Mouse (Mus musculus) midbrain, embryonic 12.5 days (tissue): ENCODE results near the gene Emx2. TPM values are rescaled to one million over a fixed set of nuclear protein-coding genes. Genes with fewer than 3 reads are reported as not detected.

ENCODE experiments used
- ATAC-seq: fragments of 200-750 bp; cut with Nextera tagmentation; 2 replicates; pipeline ENCODE4 v1.8.0; 2017; ENCODE audit warnings: low read depth, moderate TSS enrichment, moderate library complexity; ENCODE audit not compliant: low FRiP score
- H3K27ac ChIP-seq: fragments of 300-500 bp; sonication (generic); replicated peaks from 2 replicates; pipeline ENCODE4 v1.5.1; 2016; ENCODE audit warnings: mild to moderate bottlenecking
- H3K27me3 ChIP-seq: fragments of 300-500 bp; sonication (generic); 2 replicates; pipeline ENCODE4 v1.6.1; 2016; ENCODE audit warnings: mild to moderate bottlenecking
- H3K36me3 ChIP-seq: fragments of 300-500 bp; sonication (generic); 2 replicates; pipeline ENCODE4 v1.6.1; 2016
- H3K4me1 ChIP-seq: fragments of 300-500 bp; sonication (generic); 2 replicates; pipeline ENCODE4 v1.6.1; 2016
- H3K4me2 ChIP-seq: fragments of 300-500 bp; sonication (generic); replicated peaks from 2 replicates; pipeline ENCODE4 v1.6.1; 2016; ENCODE audit warnings: mild to moderate bottlenecking, moderate library complexity
- H3K4me3 ChIP-seq: fragments of 300-500 bp; sonication (generic); 2 replicates; pipeline ENCODE4 v1.5.1; 2016; ENCODE audit warnings: mild to moderate bottlenecking
- H3K9ac ChIP-seq: fragments of 300-500 bp; sonication (generic); replicated peaks from 2 replicates; pipeline ENCODE4 v1.6.1; 2016; ENCODE audit warnings: mild to moderate bottlenecking, moderate library complexity
- H3K9me3 ChIP-seq: fragments of 300-500 bp; sonication (generic); 2 replicates; pipeline ENCODE4 v1.6.1; 2016; ENCODE audit warnings: mild to moderate bottlenecking
- WGBS: fragments of 180-500 bp; shearing (Covaris S2); methylation state at CpG from one replicate; pipeline ENCODE4 v1.1.7; 2016; 5-methylcytosine and 5-hydroxymethylcytosine counted together
- polyA plus RNA-seq: library from polyadenylated mRNA; unstranded; fragments of >200 nt; fragmentation: Nextera tagmentation; extraction: Ambion mirVana; gene quantifications from 2 replicates; pipeline ENCODE4 v1.2.1, GENCODE M21; 2016

The Emx2 gene
- polyA plus RNA-seq, 1 experiment from 2014 or later = 17.9 TPM

DNA sequence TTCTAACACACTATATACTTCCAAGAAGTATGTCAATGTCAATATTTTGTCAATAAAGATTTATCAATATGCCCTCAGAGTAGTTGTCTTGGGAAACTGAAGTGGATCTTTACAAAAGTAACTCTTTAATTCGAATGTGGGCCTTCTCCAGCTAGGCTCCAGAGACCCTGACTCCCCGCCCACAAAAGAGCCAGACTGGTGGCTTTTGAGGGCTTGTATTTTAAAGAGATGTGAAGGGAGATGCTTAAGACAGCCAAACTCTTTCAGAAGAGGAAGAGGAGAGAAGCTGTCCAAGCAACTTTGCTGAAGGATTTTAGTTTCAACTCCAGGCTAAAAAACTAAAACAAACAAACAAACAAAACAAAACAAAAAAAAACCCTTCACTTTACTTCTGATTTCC, 7.1 kb downstream of the Emx2 start:
- peaks cover 89% of the 10 kb centered on the region for H3K27me3 ChIP-seq
- no peaks in the 10 kb centered on the region for H3K36me3 ChIP-seq
- peak overlapping the region; percentile 24; the same call in 1 of the 2 replicates for H3K4me2 ChIP-seq
- no peaks in the 10 kb centered on the region for H3K9me3 ChIP-seq
- H3K27ac ChIP-seq = peak overlapping the region; percentile 60
- H3K4me3 ChIP-seq = no peak overlapping the region
- peaks cover 62% of the 10 kb centered on the region for H3K4me1 ChIP-seq
- 4% methylated on average over 2 of the region's 2 CpGs for WGBS
- no peak overlapping the region for H3K9ac ChIP-seq
- ATAC-seq = no peak

DNA sequence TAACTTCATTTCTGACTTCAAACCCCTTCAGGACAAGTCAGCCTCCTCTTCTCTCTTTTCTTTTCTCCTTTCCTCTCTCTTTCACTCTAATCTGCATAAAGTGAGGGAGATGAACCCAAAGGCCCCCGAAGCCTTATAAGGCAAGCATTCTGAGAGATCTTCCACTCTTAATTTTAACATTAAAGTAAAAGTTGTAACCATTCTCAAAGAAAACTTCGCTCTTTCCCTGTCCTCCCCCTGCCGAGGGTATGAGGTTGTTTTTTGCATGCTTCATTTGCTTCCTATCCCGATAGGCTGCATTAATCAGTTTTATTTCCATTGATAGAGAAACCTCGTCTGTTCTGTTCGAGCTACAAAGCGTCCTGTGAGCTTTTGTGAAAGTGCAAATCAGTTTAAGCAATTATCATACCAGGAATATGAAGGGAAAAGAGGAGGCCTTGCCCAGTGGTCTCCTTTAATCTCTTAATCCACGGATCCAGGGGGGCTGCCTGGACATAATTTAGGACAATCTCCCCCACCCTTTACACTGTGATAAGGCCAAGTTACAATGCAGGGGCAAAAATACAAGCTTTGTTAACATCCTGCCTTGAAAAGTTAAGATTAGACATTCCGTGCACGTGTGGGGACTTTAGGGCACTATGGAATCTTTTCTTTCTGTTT, 7.7 kb downstream of the Emx2 start:
- H3K9me3 ChIP-seq = no peaks in the 10 kb centered on the region
- WGBS = 1% methylated on average over 10 of the region's 10 CpGs
- ATAC-seq = 0 out of 2 replicates have a peak, but pooled peaks have one; percentile 32
- H3K27ac ChIP-seq = peak overlapping the region; percentile 60
- H3K4me2 ChIP-seq = peak overlapping the region; percentile 24
- H3K36me3 ChIP-seq = no peaks in the 10 kb centered on the region
- H3K4me3 ChIP-seq = 0 out of 2 replicates have a peak overlapping the region, but pooled peaks have one; percentile 9
- peaks cover 90% of the 10 kb centered on the region for H3K27me3 ChIP-seq
- no peak overlapping the region for H3K9ac ChIP-seq
- peaks cover 66% of the 10 kb centered on the region for H3K4me1 ChIP-seq

DNA sequence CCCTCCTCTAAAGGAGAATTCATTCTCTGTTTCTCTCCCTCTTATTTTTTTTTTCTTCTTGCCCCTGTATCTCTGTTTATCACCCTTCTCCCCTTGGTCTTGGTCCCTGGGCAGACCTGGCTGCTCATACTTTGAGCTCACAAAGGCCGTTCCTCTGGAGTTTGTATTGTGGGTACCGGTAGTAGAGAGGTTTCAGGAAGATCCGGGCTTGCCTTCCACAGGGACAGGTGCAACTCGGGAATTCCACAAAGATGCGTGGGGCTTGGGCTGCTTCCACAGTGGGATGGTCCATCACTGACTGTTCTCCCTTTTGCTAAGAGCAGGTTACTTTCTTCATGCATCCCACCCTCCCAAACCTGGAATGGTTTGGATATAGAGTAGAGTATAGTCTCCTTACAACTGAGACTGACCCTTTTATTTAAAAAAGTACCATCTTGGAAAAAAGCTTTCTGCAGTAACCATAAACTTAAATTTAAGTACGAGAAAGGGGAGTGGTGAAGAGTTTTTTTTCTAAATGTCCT, 8.3 kb downstream of the Emx2 start:
- Histone ChIP-seq H3K36me3 (no peaks in the 10 kb centered on the region), H3K27me3 (peaks cover 90% of the 10 kb centered on the region), H3K9me3 (no peaks in the 10 kb centered on the region), H3K4me2 (peak overlapping the region; percentile 24), H3K4me3 (no peak overlapping the region), H3K4me1 (peaks cover 70% of the 10 kb centered on the region), H3K27ac (peak overlapping the region; percentile 60), H3K9ac (no peak overlapping the region)
- no peak for ATAC-seq
- WGBS = 2% methylated on average over 6 of the region's 6 CpGs

DNA sequence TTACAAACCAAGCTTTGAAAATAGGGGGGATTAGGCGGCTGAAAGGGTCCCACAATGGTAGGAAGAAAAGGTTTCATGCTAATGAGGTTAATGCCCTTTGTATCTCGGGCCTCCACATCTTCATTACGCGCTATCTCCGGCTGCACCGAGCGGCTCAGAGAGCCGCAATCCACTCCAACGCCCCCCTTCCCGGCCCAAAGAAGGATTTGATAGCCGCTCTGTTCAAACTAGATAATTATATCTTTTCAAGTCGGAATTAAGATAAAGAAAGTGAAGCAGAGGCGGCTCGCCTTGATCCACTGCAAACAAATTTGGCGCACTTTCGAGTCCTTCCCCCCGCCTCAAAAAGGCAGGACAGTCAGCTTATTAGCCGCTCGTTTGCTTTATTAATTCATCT, 8.8 kb downstream of the Emx2 start:
- ATAC-seq = peak; percentile 67; the same call in 1 of the 2 replicates
- WGBS = under 1% methylated on average over 19 of the region's 19 CpGs
- Histone ChIP-seq H3K9ac (no peak overlapping the region), H3K36me3 (no peaks in the 10 kb centered on the region), H3K27ac (no peak overlapping the region), H3K9me3 (no peaks in the 10 kb centered on the region), H3K4me2 (peak overlapping the region; percentile 47), H3K27me3 (peaks cover 90% of the 10 kb centered on the region), H3K4me3 (peak overlapping the region; percentile 3; the same call in 1 of the 2 replicates), H3K4me1 (peaks cover 74% of the 10 kb centered on the region)

DNA sequence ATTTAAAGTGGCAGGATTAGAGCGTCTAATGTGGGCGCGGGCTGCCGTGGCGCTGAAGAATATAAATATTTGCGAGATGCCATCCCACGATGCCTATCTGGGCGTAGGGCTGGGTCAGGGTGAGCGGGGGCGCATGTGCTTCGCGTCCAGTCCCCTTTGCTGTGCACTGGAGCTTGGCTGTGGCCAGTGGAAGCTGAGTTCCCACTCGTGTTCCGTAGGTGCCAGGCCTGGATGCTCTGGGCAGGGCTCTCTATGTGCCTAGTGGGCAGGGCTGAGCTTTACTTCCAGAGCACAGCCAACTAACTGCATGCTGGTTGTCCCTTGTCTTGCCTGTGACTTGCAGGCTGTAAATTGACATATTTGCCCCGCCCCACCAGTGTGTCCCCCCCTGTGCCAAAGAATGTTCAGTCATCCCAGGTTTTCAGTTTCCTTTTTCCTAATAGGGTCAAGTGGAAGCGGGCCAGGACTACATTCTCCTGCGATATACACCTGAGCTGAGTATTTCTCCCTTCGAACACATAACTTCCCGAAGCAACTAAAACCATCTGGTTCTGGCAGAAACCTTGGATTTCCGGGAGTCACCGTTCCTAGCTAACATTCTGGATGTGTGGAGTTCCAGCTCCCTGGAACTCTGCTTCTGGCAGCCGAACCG, 9.4 kb downstream of the Emx2 start:
- peak; percentile 17; the same call in 1 of the 2 replicates for ATAC-seq
- H3K36me3 ChIP-seq = no peaks in the 10 kb centered on the region
- peaks cover 71% of the 10 kb centered on the region for H3K4me1 ChIP-seq
- no peaks in the 10 kb centered on the region for H3K9me3 ChIP-seq
- H3K9ac ChIP-seq = no peak overlapping the region; the same call in 1 of the 2 replicates
- peak overlapping the region; percentile 3; the same call in 1 of the 2 replicates for H3K4me3 ChIP-seq
- H3K4me2 ChIP-seq = peak overlapping the region; percentile 47
- under 1% methylated on average over 23 of the region's 23 CpGs for WGBS
- peak overlapping the region; percentile 26; the same call in 1 of the 2 replicates for H3K27ac ChIP-seq
- H3K27me3 ChIP-seq = peaks cover 90% of the 10 kb centered on the region

DNA sequence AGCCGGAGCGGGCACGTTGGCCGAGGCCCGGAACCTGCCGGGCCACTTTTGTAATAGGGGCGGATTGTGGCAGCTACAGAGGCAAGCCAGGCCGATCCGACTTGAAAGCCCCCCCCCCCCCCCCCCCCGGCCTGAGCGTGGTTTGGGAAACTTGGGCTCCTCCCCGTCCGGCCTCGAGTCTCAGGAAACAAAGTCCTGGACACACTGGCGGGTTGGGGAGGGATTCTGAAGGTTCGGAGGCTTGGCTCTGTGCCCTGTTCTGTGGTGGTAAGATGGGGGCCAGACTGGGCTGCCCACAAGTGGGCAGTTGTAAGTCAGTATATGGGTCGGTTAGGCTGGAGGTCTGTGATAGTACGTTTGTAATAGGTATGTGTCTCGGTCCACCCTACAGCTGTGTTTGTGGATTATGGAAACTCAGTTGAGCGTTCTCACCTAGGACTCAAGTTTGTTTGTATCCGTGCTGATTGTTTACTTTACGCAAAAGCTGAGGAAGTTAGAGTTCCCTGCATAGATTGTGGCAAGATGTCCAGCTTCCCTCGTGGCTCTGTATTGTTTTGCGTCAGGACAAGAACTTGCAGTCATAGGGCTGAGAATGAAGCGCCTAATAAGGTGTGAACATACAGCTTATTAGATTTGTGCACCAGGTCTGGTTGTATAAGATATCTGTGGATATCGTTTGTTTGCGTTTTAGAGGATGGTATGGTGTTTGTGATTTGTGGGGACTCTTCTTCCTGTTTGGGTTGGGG, 10.1 kb downstream of the Emx2 start:
- no peak for ATAC-seq
- H3K36me3 ChIP-seq = no peaks in the 10 kb centered on the region
- WGBS = 3% methylated on average over 24 of the region's 27 CpGs
- peaks cover 66% of the 10 kb centered on the region for H3K4me1 ChIP-seq
- peak overlapping the region; percentile 3; the same call in 1 of the 2 replicates for H3K4me3 ChIP-seq
- peak overlapping the region; percentile 47 for H3K4me2 ChIP-seq
- H3K27me3 ChIP-seq = peaks cover 90% of the 10 kb centered on the region
- no peak overlapping the region; the same call in 1 of the 2 replicates for H3K9ac ChIP-seq
- no peaks in the 10 kb centered on the region for H3K9me3 ChIP-seq
- no peak overlapping the region for H3K27ac ChIP-seq

DNA sequence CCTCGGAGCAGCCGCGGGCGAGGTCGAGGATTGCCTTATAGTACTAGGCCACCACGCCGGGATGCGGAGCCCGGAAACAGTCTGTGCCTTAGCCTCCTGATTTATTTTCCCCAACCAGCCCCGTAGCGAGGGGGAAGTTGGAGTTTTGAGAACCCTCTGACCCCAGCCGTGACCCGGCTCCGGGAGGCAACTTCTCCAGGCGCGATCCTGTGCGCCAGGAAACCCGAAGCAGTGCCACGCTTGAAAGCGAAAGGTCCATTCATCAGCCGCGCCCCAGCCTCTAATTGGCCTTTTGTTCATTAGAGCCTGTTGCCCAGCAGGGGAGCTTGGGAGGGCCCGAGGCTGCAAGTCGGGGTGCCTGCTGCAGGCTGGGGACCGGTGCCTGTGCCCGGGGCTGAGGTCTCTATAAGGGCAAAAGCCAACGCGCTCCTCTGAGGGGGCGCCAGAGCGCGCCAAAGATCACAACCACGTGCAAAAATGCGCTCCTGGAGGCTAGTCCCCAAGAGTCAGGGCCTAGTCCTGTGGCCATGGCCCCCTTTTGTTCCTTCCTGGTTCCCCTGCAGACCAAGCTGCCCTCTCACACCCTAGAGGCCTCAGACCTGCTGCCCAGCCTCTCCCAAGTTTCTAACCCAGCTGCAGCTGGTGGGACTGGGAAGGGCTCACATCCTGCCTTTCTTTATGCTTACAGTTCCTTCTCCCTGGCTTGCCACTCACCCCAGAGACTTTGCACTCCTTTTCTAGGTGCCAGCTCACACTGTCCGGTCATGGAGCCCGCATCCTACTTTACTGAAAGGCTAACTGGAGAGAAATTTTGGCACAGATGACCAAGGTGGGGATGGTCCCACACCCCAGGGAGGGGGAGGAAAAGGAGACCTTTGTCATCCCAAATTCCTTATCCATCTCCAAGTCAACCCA, 11.1 kb downstream of the Emx2 start:
- Histone ChIP-seq H3K36me3 (no peaks in the 10 kb centered on the region), H3K9ac (no peak overlapping the region), H3K4me2 (peak overlapping the region; percentile 47), H3K4me1 (peaks cover 62% of the 10 kb centered on the region), H3K9me3 (no peaks in the 10 kb centered on the region), H3K27me3 (peaks cover 82% of the 10 kb centered on the region), H3K4me3 (peak overlapping the region; percentile 27), H3K27ac (peak overlapping the region; percentile 36)
- ATAC-seq = no peak
- WGBS = 1% methylated on average over 35 of the region's 35 CpGs

DNA sequence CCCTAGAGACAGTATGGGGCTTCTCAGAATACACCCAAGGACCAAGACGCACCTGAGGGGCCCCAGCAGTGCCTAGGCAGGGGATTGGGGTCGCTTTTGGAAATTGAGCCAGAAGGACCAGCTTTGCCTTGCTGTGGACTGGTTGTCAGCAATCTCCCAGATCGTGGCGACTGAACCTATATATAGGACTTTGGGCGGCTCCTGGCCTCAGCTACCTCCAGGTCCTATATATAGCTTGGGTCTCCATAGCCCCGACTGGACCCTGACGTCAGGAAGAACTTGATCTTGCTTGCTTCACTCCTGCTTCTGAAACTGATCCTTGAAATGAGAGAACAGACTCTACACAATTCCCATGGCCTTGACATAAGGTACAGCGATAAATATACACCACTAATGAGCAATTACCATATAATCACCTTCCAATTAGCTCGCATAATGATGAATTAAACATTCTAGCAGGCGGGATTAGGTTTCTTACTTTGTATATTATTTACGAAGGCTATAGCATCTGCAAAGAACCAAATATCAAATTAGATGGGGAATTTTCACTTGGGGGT, 12.0 kb downstream of the Emx2 start:
- WGBS = 14% methylated on average over 11 of the region's 11 CpGs
- no peak overlapping the region for H3K4me3 ChIP-seq
- H3K9ac ChIP-seq = no peak overlapping the region
- 0 out of 2 replicates have a peak overlapping the region, but pooled peaks have one; percentile 47 for H3K4me2 ChIP-seq
- no peak for ATAC-seq
- no peaks in the 10 kb centered on the region for H3K36me3 ChIP-seq
- H3K4me1 ChIP-seq = peaks cover 62% of the 10 kb centered on the region
- H3K27ac ChIP-seq = no peak overlapping the region
- peaks cover 79% of the 10 kb centered on the region for H3K27me3 ChIP-seq
- no peaks in the 10 kb centered on the region for H3K9me3 ChIP-seq

DNA sequence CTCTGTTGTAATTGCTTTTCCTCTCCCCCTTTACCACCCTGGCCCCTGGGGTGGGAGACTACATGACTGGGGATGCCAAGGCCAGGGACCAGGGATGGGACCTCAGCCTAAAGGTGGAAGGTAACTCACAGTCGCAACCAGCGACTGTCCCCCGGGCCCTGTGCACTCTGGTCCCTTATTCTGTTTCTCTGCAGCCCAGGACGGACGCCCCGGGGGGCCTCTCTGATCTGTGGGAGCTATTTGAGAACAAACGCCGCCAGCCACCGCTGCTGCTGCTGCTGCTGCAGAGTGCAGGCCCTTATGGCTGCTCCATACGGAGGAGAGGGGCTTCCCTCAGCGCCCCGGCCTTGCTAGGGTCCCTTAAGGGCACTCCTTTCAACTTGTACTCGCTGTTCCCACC, 12.7 kb downstream of the Emx2 start:
- peaks cover 55% of the 10 kb centered on the region for H3K4me1 ChIP-seq
- no peak for ATAC-seq
- 2% methylated on average over 13 of the region's 13 CpGs for WGBS
- H3K4me2 ChIP-seq = peak overlapping the region; percentile 31
- H3K27ac ChIP-seq = no peak overlapping the region
- peaks cover 75% of the 10 kb centered on the region for H3K27me3 ChIP-seq
- H3K36me3 ChIP-seq = no peaks in the 10 kb centered on the region
- H3K9ac ChIP-seq = no peak overlapping the region
- H3K4me3 ChIP-seq = peak overlapping the region; percentile 5
- no peaks in the 10 kb centered on the region for H3K9me3 ChIP-seq

DNA sequence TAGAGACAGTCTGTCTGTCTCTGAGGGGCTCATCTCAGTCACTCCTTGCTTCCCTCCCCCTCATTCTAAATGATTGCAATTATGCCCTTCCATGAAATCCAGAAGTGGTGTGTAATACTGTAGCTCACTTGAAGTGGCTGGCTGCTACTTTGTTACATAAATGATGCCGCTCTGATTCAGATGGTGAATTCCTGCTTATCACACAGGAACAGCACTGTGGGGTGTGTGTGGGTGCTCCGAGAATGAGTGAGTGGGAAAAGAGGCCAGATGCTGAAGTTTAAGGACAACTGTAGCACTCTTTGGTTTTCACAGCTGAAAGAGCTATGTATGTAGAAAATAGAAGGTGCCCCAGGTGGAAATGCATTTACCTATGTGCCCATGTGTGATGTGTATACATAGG, 14.7 kb downstream of the Emx2 start:
- Histone ChIP-seq H3K4me2 (no peak overlapping the region), H3K4me3 (no peak overlapping the region), H3K36me3 (no peaks in the 10 kb centered on the region), H3K27me3 (peaks cover 59% of the 10 kb centered on the region), H3K9me3 (no peaks in the 10 kb centered on the region), H3K27ac (no peak overlapping the region), H3K9ac (no peak overlapping the region), H3K4me1 (peaks cover 39% of the 10 kb centered on the region)
- ATAC-seq = no peak
- WGBS = 90% methylated on average over 2 of the region's 2 CpGs

DNA sequence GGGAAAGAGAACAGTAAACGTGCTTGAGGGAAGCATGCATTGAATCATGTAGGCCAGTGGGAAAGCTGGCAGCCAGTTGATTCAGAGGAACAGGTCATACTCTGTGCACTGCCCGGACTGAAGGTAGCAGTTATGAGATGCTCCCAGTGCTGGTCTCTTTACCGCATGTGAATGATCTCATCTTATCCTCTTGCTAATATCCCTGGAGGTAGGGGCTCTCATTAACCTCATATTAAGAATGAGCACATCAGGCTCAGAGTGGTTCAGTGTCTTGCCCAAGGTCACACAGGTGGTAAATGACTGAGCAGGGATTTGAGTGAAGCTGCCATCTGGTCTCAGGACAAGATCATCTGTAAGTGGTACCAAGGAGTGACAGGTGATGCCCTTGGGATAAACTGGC, 21.7 kb downstream of the Emx2 start:
- Histone ChIP-seq H3K27me3 (no peaks in the 10 kb centered on the region), H3K27ac (no peak overlapping the region), H3K4me1 (no peaks in the 10 kb centered on the region), H3K4me2 (no peak overlapping the region), H3K9me3 (no peaks in the 10 kb centered on the region), H3K36me3 (no peaks in the 10 kb centered on the region), H3K4me3 (no peak overlapping the region), H3K9ac (no peak overlapping the region)
- ATAC-seq = no peak
- WGBS = 80% methylated on average over 3 of the region's 3 CpGs
